Mouse (Mus musculus) cortical plate, adult 2 months (tissue): Measurements from ENCODE around the gene Zfp541. TPM values are rescaled to one million over a fixed set of nuclear protein-coding genes. Genes with fewer than 3 reads are reported as not detected.
A peak's percentile ranks its signal among the peaks of the same experiment; 100 is the strongest.

Source experiments
- H3K27ac ChIP-seq: fragments of 200-500 bp; 2 replicates; pipeline ENCODE4 v1.5.1; 2012; ENCODE audit warnings: low read length, control low read depth, inconsistent platforms; ENCODE audit not compliant: insufficient read depth
- H3K4me1 ChIP-seq: fragments of 200-500 bp; 2 replicates; pipeline ENCODE4 v1.6.1; 2011; ENCODE audit warnings: low read length; ENCODE audit not compliant: control insufficient read depth, insufficient read depth
- H3K4me3 ChIP-seq: fragments of 200-500 bp; 2 replicates; pipeline ENCODE4 v1.5.1; 2011; ENCODE audit warnings: mild to moderate bottlenecking, low read length, control low read depth; ENCODE audit not compliant: insufficient read depth
- CTCF ChIP-seq: fragments of 200-500 bp; IDR thresholded peaks from 2 replicates; pipeline ENCODE4 v1.5.1; 2011; ENCODE audit warnings: mild to moderate bottlenecking, control low read depth, low read length; ENCODE audit not compliant: insufficient read depth; ENCODE audit errors: extremely low read depth
- POLR2A ChIP-seq: fragments of 200-500 bp; IDR thresholded peaks from 2 replicates; pipeline ENCODE4 v1.6.1; 2011; ENCODE audit warnings: mild to moderate bottlenecking, low read length, control low read depth; ENCODE audit not compliant: insufficient read depth; ENCODE audit errors: extremely low read depth
- polyA plus RNA-seq: library from polyadenylated mRNA; depleted of rRNA; stranded (reverse); fragments of >200 nt; gene quantifications from 2 replicates; pipeline ENCODE4 v1.2.3, GENCODE M21; 2012

Gene Zfp541
- polyA plus RNA-seq, 1 experiment = 0.52 TPM

DNA sequence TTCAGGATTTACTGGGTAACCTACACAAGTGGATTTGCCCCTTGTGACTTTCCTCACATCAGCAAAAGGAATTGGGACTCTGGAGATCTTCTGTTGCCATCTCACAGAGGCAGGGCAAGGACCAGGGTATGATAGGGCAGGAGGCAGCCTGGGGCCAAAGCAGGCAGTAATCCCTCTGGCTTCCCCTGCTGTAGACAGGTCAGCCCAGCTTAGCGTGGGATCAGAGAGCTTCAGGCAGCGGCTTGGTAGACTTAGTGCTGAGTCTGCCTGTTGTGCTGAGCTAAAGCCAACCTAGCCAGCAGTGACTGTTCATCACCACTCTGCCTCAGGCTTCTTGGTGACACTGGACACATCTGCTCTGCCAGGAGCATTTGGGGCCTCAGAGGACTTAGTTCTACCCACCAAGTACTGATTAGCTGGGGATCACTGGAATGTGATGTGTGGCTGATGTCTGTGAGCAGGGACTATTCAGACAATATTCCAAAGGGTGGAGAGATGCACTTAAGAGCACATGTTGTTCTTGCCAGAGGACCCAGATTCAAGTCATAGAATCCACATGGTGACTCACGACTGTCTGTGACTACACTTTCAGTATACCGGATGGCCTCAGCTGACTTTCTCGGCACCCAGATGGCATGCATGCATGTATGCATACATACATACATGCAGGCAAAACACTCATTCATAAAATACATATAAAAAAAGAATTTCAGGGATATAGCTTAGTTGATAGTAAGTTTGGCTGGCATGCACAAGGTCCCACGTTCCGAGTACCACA is 43.2 kb downstream of the Zfp541 start:
- Histone ChIP-seq H3K27ac (peak overlapping the region; percentile 96), H3K4me1 (peaks cover 34% of the 10 kb centered on the region), H3K4me3 (no peak overlapping the region)
- no peak for TF ChIP-seq POLR2A
- no peak for TF ChIP-seq CTCF

DNA sequence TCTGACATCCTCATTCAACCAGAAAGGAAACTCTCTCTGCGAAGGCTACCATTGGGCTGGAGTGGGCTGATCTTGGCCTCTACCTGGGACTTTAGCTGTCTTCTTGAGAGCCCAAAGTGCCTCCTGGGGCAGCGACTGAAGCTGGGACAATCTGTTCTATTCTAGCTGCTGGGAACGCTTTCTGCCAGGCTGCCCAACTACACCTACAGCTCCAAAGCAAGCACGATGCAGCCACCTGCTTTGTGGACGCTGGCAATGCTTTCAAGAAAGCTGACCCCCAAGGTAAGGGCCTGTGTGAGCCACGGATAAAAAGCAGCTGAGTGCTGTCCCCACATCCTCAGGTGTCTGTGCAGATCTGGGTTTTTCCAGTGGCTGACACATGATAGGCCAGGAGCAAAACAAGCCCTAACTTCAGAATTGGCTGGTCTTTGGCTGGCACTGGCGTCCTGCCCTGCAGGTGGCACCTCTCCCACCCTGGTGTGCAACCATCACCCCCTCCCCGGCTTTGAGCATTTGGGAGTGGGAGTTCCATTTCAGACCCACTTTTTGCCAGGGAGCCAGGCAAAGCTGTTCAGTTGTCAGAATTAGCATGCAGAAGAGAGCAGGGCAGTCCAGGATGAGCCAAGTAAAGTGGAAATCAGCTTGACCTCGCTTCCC is 47.4 kb downstream of the Zfp541 start:
- Histone ChIP-seq H3K27ac (peak overlapping the region; percentile 54), H3K4me1 (peaks cover 44% of the 10 kb centered on the region)
- TF ChIP-seq POLR2A = 0 out of 2 replicates have a peak, but pooled peaks have one; percentile 8
- TF ChIP-seq CTCF = no peak

DNA sequence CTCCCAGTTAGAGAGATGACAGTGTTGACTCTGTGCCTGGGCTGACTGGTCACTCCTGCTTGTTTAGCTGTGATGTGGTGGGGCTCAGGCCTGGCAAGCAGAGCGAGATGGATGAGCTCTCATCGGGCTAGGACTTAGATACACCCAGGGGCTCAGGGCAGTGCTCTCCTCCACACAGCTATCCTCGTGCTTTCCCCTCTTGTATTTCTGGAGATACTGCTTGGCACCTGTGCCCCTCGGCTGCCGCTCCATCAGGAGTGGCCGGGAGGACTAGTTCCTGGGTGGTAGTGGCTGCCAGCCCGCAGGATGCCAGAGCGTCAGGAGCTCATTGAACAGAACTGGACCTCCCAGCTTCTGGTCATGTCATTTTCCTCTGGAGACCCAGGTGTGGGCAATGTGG is 48.5 kb downstream of the Zfp541 start:
- Histone ChIP-seq H3K4me3 (no peak overlapping the region), H3K27ac (peak overlapping the region; percentile 62), H3K4me1 (peaks cover 38% of the 10 kb centered on the region)
- TF ChIP-seq CTCF = no peak
- TF ChIP-seq POLR2A = no peak

More for the DNA sequence above, 47.4 kb downstream of the Zfp541 start:
- H3K4me3 ChIP-seq = no peak overlapping the region

DNA sequence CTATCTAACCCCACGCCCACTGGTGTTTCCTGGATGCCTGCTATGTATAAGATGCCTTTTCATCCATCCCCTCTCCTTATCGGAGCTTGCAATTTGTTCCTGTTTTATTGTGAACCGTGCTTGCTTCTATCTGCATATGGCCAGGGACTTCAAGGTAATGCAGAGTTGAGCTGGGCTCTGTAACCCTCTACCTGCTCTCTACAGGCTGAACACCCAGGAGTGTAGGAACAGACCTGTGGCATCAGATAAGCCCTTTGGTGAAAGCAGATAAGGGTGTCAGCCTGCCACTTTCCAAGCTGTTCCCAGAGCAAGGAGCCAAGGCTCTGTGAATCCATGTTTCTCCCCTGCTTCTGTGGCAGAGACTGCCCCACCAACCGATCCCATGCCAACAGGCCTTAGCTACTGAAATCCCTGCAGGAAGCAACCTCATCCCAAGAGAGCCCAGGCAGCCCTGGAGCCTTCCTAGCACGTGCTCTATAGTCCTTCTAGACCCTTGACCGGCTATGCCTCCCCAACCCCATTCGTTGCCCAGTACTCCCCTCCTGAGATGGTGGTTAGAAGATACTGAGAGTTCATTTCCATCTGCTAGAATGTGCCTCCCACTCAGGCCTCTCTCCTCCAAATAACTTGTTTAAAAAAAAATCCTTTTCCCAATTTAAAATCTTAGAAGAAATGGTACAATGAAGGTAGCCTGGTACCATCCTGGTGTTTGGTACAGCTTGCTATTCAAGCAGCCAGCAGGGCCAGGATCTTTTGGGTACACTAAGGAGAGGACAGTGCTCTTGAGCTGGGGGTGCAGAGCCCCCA is 49.9 kb downstream of the Zfp541 start:
- H3K4me1 ChIP-seq = peaks cover 33% of the 10 kb centered on the region
- no peak overlapping the region for H3K4me3 ChIP-seq
- peak overlapping the region; percentile 71 for H3K27ac ChIP-seq
- TF ChIP-seq CTCF = no peak
- TF ChIP-seq POLR2A = no peak

DNA sequence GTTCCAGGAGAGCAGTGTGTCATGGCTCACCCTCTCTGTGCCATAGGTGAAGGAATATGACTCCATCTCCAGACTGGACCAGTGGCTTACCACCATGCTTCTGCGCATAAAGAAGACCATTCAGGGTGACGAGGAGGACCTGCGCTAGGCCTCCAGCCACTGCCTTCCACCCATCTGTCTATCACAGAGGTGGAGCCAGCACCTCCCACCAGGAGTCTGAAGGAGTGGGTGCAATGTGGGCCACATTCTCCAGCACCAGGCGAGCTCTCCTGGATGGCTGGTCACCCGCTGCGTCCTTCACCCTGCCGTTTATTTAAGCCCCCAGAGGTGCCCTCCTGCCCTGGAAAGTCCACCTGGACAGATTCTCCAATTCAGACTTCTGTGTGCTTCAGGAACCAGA is 54.8 kb downstream of the Zfp541 start:
- TF ChIP-seq POLR2A = no peak
- TF ChIP-seq CTCF = no peak
- H3K4me1 ChIP-seq = peaks cover 21% of the 10 kb centered on the region
- no peak overlapping the region for H3K4me3 ChIP-seq
- peak overlapping the region; percentile 69 for H3K27ac ChIP-seq

DNA sequence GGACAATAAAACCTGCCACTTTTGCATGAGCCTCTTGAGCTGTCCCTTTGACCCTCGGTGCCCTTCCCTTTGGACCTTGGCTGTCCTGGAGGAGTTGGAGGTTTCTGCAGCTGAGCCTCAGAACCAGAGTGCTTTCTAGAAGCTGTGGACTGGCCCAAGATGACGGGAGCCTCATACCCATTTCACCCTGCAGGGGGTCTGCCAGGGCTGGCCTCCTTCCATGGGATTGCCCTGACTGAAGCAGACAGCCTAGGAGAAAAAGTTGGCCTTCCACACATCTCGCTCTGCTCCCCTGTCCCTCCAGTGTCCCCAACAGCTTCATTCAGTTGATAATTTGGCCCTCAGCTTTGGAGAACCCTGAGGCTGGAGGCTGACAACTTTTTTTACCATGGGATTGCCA is 55.5 kb downstream of the Zfp541 start:
- H3K4me1 ChIP-seq = peaks cover 16% of the 10 kb centered on the region
- H3K4me3 ChIP-seq = no peak overlapping the region
- no peak for TF ChIP-seq POLR2A
- TF ChIP-seq CTCF = no peak
- no peak overlapping the region for H3K27ac ChIP-seq

DNA sequence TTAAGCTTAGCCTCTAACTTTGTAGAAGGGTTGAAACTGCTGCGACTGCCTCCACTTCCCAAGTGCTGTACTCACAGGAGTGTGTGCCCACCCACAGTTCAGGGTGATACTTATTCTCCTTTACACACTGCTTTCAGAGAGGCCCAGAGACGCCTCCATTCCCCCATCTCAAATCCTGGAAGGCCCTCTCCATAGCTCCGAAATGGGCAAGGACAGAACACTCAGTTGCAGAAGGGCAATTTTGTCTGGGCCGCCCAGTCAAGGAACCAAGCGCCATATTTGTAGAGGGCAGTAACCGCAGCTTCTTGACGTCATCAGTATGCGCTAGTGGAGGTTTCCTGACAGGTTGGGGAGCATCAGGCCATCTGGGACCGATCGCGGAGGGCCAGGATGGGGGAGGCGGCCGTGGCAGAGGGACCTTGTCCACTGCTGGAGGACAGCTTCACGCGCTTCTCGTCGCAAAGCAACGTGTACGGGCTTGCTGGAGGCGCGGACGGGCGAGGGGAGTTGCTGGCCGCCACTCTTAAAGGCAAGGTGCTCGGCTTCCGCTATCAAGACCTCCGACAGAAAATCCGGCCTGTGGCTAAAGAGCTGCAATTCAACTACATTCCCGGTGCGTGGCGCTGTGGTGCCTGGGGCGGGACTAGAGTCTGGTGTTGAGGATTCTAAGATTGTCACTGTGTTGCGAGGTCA is 58.1 kb downstream of the Zfp541 start, which contains the start of gene Kptn:
Kptn (plus strand) TSS at position 327 of the 693 bp plus-strand sequence.
- Histone ChIP-seq H3K4me3 (peak within 1 kb of the TSS; percentile 64), H3K27ac (peak within 1 kb of the TSS; percentile 95), H3K4me1 (peaks cover 8% of the 10 kb centered on the region)
- TF ChIP-seq POLR2A (peak; percentile 31; the same call in 1 of the 2 replicates), CTCF (peak; percentile 87)

DNA sequence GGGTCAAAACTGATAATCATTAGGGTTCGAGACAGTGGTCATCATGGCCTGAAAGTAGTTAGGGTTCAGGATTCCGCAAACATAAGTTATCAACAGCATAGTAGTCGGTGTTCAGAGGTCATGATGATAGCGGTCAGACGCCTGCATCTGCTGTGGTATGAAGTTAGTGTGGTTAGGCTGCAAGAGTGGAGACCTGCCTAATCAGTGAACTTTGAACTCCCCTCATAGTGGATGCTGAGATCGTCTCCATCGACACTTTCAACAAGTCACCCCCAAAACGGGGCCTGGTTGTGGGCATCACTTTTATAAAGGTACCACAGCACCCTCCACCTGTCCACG is 58.6 kb downstream of the Zfp541 start:
- TF ChIP-seq POLR2A (no peak), CTCF (no peak)
- peaks cover 7% of the 10 kb centered on the region for H3K4me1 ChIP-seq
- H3K4me3 ChIP-seq = peak overlapping the region; percentile 64
- no peak overlapping the region for H3K27ac ChIP-seq

DNA sequence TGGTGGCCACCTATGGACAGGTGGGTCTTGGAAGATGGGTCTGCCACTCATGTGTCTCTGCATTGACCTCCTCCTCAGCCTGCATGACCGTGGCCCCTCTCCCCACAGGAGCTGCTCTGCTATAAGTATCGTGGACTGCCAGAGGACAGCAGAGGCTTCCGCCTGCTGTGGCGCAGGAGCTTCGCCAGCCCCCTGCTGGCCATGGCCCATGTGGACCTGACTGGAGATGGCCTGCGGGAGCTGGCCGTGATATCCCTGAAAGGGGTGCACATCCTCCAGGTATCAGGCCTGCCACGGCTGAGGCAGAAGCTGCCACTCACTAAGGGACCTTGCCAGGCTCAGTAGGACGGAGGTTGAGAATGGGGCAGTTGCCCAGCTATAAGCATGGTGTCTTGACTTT is 64.2 kb downstream of the Zfp541 start:
- Histone ChIP-seq H3K27ac (no peak overlapping the region), H3K4me1 (0 out of 2 replicates have a peak, but pooled peaks cover 2% of the 10 kb centered on the region), H3K4me3 (no peak overlapping the region)
- TF ChIP-seq CTCF = no peak
